Mouse (Mus musculus): ENCODE measurements around the gene Acad12. TPM values are rescaled to one million over a fixed set of nuclear protein-coding genes. Genes with fewer than 3 reads are reported as not detected.
"Not testable (repeated sequence)": the region's sequence is repeated elsewhere in the genome, so short reads cannot be mapped to it uniquely, and the experiment has no call there.

The Acad12 gene
- polyA plus RNA-seq, 1 experiment from 2014 or later, result 3.8 TPM

DNA sequence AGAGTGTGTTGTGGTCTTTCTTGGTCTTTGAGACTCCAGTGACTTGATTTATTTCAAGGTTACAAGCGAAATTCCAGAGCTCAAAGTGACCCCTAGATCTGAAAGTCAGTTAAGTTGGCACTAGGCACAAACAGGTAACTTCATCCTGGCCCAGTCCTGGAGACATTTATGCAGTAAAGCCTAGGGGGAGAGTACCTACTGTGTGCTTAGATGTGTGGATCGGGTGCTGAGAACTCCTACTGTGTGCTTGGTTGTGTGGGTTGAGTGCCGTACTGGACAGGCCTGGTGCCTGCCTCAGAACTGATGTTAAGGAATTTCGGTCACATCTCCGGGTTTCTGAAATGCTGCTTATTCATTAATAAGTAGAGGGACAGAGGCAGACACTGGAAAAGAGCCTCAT is 42.8 kb upstream of the Acad12 start:
- 72% methylated on average over 5 of the region's 5 CpGs for WGBS

DNA sequence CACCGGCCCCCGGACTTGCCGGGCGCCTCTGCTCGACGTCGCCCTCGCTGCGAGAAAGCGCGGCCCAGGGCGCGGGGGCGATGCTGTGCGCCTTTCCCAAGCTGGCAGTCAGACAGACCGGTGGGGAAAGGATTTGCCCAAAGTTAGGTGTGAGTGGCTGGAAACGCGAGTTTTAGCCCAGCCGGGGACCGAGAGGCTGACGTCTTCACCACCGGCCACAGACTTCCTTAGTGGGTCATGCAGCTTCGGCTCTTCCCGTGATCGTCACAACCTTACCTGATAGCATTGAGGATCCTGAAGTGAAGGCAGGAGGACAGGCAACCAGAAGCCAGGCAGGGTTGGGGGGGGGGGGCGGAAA is 42.1 kb upstream of the Acad12 start:
- ATAC-seq (replicated peaks; ENCODE audit: low FRiP score, low read depth), result peak; percentile 53; the same call in 1 of the 2 replicates

More for the DNA sequence above, 42.8 kb upstream of the Acad12 start:
- Histone ChIP-seq H3K9ac (ENCODE audit: low read depth, low read length) (peak overlapping the region; percentile 96), H3K4me3 (replicated peaks; ENCODE audit: low read depth, low read length) (peak overlapping the region; percentile 98), H3K27ac (no peak overlapping the region), H3K36me3 (ENCODE audit: insufficient read depth, low read length) (peaks cover 18% of the 10 kb centered on the region; the same call in 1 of the 2 replicates), H3K9me3 (replicated peaks; ENCODE audit: low read length) (no peaks in the 10 kb centered on the region), H3K27me3 (ENCODE audit: insufficient read depth, low read length) (no peaks in the 10 kb centered on the region), H3K4me1 (replicated peaks; ENCODE audit: insufficient read depth, low read length) (peaks cover 11% of the 10 kb centered on the region), H3K4me2 (ENCODE audit: low read length) (peak overlapping the region; percentile 72)
- ATAC-seq (replicated peaks; ENCODE audit: low FRiP score, low read depth) (no peak), DNase-seq (ENCODE audit: low spot score) (no peak)
- TF ChIP-seq CTCF (IDR thresholded peaks at IDR 0.05; ENCODE audit: low read depth), result no peak

DNA sequence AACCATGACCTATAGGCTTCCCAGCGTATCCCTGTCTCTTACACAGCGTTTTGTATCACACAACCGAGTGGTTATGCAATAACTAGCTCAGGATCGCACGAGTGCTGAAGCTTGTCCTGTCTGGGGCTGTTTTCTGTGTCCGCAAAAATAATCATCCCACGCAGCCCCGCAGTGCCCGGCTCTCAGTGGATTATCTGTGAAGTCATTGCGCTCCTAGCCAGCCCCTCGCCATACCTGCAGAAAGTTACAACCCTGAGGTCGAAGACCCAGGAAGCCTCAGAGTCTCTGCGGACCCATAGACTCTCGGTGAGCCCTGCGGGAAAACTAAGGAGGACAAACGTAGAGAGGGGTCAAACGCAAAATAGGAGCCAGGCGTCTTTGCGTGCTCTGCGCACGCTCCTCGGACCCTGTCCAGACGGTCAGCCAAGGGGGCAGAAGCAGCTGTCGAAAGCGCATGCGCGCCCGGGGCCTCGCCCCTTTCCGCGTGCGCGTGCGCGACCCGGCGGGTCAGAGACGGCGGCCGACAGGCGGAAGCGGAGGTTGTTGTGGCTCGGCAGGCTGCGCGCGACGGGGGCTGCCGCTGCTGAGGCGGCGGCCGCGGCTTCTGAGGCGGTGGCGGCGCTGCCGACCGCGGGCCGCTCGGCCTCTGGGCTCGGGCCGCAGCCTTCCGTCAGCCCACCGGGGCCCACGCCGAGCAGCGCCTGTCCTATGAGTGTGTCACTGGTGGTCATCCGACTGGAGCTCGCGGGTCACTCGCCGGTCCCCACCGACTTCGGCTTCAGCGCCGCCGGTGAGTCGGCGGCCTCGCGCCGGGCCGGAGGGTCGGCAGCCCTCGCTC is 41.5 kb upstream of the Acad12 start, which contains the start of the genes Acad10 and Brap:
Acad10 (minus strand) TSS at position 456 of the 838 bp plus-strand sequence.
Brap (plus strand) TSS at position 505 of the 838 bp plus-strand sequence.
- Histone ChIP-seq H3K4me3 (replicated peaks; ENCODE audit: low read depth, low read length) (peak within 1 kb of the TSS; percentile 98), H3K9ac (ENCODE audit: low read depth, low read length) (peak within 1 kb of the TSS; percentile 96), H3K36me3 (ENCODE audit: insufficient read depth, low read length) (peaks cover 18% of the 10 kb centered on the region; the same call in 1 of the 2 replicates), H3K27ac (peak within 1 kb of the TSS; percentile 75), H3K9me3 (replicated peaks; ENCODE audit: low read length) (no peaks in the 10 kb centered on the region), H3K4me2 (ENCODE audit: low read length) (peak within 1 kb of the TSS; percentile 72), H3K27me3 (ENCODE audit: insufficient read depth, low read length) (no peaks in the 10 kb centered on the region), H3K4me1 (replicated peaks; ENCODE audit: insufficient read depth, low read length) (peaks cover 11% of the 10 kb centered on the region)
- ATAC-seq (replicated peaks; ENCODE audit: low FRiP score, low read depth) (peak; percentile 77), DNase-seq (ENCODE audit: low spot score) (peak; percentile 95)
- WGBS, result under 1% methylated on average over 79 of the region's 85 CpGs
- no peak for TF ChIP-seq CTCF (IDR thresholded peaks at IDR 0.05; ENCODE audit: low read depth)

More for the DNA sequence above, 42.1 kb upstream of the Acad12 start:
- peak; percentile 33 for DNase-seq (ENCODE audit: low spot score)
- no peaks in the 10 kb centered on the region for H3K9me3 ChIP-seq (replicated peaks; ENCODE audit: low read length)
- peak overlapping the region; percentile 98 for H3K4me3 ChIP-seq (replicated peaks; ENCODE audit: low read depth, low read length)
- peak overlapping the region; percentile 75 for H3K27ac ChIP-seq
- H3K27me3 ChIP-seq (ENCODE audit: insufficient read depth, low read length), result no peaks in the 10 kb centered on the region
- peak overlapping the region; percentile 72 for H3K4me2 ChIP-seq (ENCODE audit: low read length)
- peaks cover 11% of the 10 kb centered on the region for H3K4me1 ChIP-seq (replicated peaks; ENCODE audit: insufficient read depth, low read length)
- peaks cover 18% of the 10 kb centered on the region; the same call in 1 of the 2 replicates for H3K36me3 ChIP-seq (ENCODE audit: insufficient read depth, low read length)
- TF ChIP-seq CTCF (IDR thresholded peaks at IDR 0.05; ENCODE audit: low read depth), result no peak
- H3K9ac ChIP-seq (ENCODE audit: low read depth, low read length), result peak overlapping the region; percentile 96
- WGBS, result under 1% methylated on average over 26 of the region's 26 CpGs

DNA sequence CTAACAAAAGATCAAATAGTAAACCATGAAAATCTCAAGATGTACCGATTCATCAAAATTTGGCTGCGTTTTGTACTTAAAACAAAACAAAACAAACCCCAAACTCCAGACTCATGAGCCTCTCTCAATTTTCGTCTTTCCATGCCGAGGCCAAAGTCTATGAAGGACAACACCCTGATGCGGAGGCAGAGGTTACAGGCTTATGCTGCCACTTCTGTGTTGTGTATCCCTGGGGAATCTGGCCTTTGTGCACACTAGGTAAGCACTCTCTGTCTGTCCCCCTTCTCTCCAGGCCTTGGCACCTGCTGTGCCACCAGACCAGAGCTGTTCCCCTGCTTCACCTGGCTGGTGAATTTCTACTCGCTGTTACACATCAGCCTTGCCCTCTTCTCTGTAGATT is 38.9 kb upstream of the Acad12 start:
- not testable (repeated sequence) for H3K36me3 ChIP-seq (ENCODE audit: insufficient read depth, low read length)
- WGBS, result 81% methylated on average over 6 of the region's 6 CpGs

DNA sequence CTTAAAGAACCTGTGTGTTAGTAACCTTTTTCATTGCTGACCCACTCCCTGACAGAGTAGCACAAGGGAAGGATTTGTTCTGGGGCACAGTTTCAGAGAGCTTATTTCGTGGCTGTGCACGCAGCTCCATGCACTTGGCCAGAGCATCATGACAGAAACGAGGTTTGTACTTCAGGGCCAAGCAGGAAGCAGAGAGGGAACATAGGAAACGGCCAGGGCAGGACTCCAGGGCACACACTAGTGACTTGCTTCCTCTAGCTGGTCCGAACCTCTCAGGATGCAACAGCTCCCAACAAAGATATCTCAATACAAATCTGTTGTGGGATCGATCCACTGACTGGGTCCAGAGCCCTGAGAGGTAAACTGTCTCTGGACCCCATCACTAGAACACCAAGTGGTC is 38.1 kb upstream of the Acad12 start:
- not testable (repeated sequence) for H3K27me3 ChIP-seq (ENCODE audit: insufficient read depth, low read length); H3K36me3 ChIP-seq (ENCODE audit: insufficient read depth, low read length); H3K27ac ChIP-seq; H3K4me1 ChIP-seq (replicated peaks; ENCODE audit: insufficient read depth, low read length); H3K9me3 ChIP-seq (replicated peaks; ENCODE audit: low read length); H3K4me2 ChIP-seq (ENCODE audit: low read length); ATAC-seq (replicated peaks; ENCODE audit: low FRiP score, low read depth); H3K9ac ChIP-seq (ENCODE audit: low read depth, low read length); H3K4me3 ChIP-seq (replicated peaks; ENCODE audit: low read depth, low read length)
- WGBS, result 66% methylated on average over 6 of the region's 6 CpGs
- peak; percentile 11 for DNase-seq (ENCODE audit: low spot score)

More for the DNA sequence above, 38.9 kb upstream of the Acad12 start:
- not testable (repeated sequence) for DNase-seq (ENCODE audit: low spot score); H3K9me3 ChIP-seq (replicated peaks; ENCODE audit: low read length); H3K27ac ChIP-seq; H3K9ac ChIP-seq (ENCODE audit: low read depth, low read length); H3K27me3 ChIP-seq (ENCODE audit: insufficient read depth, low read length); H3K4me2 ChIP-seq (ENCODE audit: low read length); H3K4me3 ChIP-seq (replicated peaks; ENCODE audit: low read depth, low read length); ATAC-seq (replicated peaks; ENCODE audit: low FRiP score, low read depth)
- H3K4me1 ChIP-seq (replicated peaks; ENCODE audit: insufficient read depth, low read length), result peaks cover 11% of the 10 kb centered on the region

DNA sequence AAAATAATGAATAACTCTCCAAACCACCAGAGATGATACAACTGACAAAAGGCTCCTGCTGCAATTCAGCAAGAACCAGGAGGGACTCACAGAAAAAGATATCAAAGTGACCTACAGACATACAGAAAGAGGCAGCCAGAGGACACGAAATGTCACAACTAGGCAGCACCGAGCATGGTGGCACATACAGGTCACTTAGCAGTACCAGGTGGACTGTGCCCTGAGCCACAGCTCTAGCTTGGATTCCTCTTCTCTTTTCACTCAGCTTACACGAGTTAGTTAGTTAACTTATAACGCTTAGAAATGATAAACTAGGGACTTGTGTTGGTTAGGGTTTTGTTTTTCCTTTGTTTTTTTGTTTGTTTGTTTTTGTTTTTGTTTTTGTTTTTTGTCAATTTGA is 35.8 kb upstream of the Acad12 start:
- H3K27me3 ChIP-seq (ENCODE audit: insufficient read depth, low read length), result no peaks in the 10 kb centered on the region
- H3K4me1 ChIP-seq (replicated peaks; ENCODE audit: insufficient read depth, low read length), result no peaks in the 10 kb centered on the region
- DNase-seq (ENCODE audit: low spot score) (no peak), ATAC-seq (replicated peaks; ENCODE audit: low FRiP score, low read depth) (no peak)
- no peak for TF ChIP-seq CTCF (IDR thresholded peaks at IDR 0.05; ENCODE audit: low read depth)
- no peak overlapping the region for H3K4me3 ChIP-seq (replicated peaks; ENCODE audit: low read depth, low read length)
- H3K9ac ChIP-seq (ENCODE audit: low read depth, low read length), result no peak overlapping the region
- no peaks in the 10 kb centered on the region for H3K36me3 ChIP-seq (ENCODE audit: insufficient read depth, low read length)
- 80% methylated on average over 4 of the region's 4 CpGs for WGBS
- no peaks in the 10 kb centered on the region for H3K9me3 ChIP-seq (replicated peaks; ENCODE audit: low read length)
- H3K27ac ChIP-seq, result no peak overlapping the region
- no peak overlapping the region for H3K4me2 ChIP-seq (ENCODE audit: low read length)

Data from kidney, postnatal 0 days (tissue).